Mouse (Mus musculus) embryo, embryonic 9.5 days (tissue): Measurements from ENCODE around the gene Imp3.
A peak's percentile ranks its signal among the peaks of the same experiment; 100 is the strongest.
"Not testable (repeated sequence)": the region's sequence is repeated elsewhere in the genome, so short reads cannot be mapped to it uniquely, and the experiment has no call there.

Experiments
- DNase-seq: peaks from one replicate; pipeline ENCODE4 v3.0.0-alpha.2; 2017; ENCODE audit errors: extremely low spot score

The Imp3 gene

DNA sequence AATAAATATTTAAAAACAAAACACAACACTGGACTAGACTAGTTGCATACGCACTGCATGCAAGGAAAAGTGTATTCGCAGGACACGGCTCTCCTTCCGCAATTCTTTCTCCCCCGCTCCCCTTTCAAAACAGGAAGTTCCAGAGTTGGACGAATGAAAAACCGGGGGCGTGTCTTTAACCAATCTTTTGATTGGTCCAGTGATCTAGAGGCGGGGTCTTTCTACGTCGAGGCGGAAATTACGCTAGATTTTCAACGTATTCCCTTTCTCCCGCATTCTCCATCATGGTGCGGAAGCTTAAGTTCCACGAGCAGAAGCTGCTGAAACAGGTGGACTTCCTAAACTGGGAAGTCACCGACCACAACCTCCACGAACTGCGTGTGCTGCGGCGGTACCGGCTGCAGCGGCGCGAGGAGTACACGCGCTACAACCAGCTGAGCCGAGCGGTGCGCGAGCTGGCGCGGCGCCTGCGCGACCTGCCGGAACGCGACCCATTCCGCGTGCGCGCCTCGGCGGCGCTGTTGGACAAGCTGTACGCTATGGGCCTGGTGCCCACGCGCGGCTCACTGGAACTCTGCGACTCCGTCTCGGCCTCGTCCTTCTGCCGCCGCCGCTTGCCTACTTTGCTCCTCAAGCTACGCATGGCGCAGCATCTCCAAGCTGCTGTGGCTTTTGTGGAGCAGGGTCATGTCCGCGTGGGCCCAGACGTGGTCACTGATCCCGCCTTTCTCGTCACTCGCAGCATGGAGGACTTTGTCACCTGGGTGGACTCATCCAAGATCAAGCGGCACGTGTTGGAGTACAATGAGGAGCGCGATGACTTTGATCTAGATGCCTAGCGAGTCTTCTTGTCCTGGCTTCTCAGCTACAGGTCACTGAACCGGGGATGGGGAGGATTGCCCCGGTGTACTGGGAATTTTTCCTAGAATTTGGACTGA lies at the start of gene Imp3:
Gene Imp3, plus strand, starts transcription at position 253 of the 938 bp plus-strand sequence.
- DNase-seq, result peak; percentile 90

DNA sequence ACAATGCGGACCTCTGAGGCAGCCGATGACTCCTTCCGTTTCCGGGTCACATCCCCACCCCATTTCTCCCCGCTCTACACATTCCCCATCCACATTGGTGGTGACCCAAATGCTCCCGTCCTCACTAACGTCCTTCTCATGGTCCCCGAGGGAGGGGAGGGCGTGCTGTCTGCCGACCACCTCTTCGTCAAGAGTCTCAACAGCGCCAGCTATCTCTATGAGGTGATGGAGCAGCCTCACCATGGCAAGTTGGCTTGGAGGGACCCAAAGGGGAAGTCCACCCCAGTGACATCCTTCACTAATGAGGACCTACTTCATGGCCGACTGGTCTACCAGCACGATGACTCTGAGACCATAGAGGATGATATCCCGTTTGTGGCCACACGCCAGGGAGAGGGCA lies 49.7 kb upstream of the Imp3 start:
- DNase-seq, result no peak

DNA sequence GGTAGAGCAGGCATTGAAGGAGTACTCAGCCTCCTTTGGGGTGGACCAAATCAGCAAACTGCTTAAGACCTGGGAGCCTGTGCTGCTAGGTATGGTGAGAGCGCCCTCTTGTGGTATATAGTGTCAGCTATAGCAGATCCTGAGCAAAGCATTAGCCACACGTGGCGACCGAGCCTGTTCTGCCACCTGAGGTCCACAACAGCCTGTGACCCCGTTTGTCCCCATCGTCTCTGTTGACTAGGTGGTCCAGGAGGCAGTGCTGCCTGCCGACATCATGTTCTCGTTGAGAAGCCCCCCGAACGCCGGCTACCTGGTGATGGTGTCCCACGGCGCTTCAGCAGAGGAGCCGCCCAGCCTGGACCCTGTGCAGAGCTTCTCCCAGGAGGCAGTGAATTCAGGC lies 47.5 kb upstream of the Imp3 start:
- DNase-seq, result peak; percentile 84

DNA sequence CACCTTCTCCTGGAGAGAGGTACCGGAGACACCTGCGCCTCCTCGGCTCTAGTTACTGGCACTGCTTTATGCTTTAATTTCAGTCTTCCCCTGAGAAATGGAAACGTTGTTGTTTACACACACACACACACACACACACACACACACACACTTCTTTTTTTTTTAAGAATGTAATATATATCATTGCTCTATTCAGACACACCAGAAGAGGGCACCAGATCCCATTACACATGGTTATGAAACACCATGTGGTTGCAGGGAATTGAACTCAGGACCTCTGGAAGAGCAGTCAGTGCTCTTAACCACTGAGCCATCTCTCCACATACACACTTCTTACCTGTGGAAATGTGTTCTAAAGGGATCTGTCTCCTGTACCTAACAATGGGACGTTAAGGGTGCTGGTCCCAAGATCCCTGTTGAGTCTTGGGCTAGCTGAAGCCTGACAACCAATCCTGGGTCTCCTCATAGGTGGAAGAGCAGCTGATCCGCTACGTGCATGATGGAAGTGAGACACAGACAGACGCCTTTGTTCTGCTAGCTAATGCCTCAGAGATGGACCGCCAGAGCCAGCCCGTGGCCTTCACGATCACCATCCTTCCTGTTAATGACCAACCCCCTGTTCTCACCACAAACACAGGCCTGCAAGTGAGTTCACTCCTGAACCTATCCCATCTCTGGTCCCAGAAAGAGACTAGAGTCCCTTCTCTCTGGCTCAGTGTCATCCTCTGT lies 46.6 kb upstream of the Imp3 start:
- DNase-seq, result no peak

DNA sequence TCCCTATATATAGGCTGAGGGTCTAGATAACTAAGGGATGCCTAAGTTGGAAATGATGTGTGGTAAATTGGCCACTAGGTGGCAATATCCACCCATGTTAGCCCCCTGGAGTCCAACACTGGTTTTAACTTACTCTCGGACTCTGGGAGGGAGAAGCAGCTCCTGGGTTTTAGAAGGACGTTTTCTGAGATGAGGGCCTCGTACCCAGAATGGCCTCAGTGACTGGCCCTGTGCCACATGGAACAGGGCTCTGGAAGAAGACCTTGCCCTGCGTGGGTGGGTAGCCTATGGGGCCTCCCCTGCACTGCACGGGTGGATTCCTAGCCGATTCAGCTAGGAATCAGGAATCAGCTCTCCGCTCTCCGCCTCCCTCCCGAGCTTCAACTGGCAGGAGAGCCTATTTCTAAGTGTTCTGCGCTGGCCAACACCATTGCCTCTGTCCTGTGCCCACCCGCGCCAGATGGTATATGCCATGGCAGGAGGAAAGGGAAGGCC lies 45.7 kb upstream of the Imp3 start:
- DNase-seq, result peak; percentile 82

- DNase-seq, result no peak
Observed at GRCm38 (mm10) chr9:56892111-56892510, 45.2 kb upstream of the Imp3 start.

- DNase-seq, result no peak
Observed at GRCm38 (mm10) chr9:56893313-56893712, 44.0 kb upstream of the Imp3 start.

DNA sequence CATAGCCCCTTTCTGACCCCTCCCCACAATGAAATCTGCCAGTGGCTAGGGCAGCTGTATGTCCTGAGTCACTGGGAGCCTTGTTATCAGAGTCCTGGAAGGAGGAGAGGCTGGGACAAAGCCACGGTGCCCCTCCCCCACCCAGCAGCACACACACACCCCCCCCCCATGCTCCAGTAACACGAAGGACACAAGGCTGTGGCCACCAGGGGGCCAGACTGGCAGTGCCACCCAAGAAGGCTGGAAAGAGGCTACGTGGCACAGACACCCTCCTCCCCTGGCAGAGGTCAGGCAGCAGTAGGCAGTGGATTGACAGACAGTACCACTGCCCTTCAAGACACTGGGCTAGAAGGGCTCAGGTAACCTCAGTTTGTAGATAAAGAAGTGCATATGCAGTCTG lies 43.3 kb upstream of the Imp3 start:
- DNase-seq, result no peak

DNA sequence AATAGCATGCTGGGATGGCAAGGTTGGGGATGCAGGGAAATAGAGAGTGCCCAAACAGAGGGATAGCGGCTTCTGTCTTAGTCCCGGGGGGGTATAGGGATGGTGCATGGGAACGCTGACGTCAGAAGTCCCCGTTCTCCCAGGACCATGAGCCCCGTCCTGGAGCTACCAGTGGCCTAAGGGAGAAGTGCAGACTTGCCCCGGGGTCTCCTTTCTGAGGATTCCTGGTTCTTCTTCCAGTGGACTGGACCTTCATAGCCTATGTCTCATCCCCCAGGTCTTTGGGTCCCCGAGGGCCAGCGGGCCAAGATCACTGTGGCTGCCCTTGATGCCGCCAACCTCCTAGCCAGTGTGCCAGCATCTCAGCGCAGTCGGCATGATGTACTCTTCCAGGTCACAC lies 40.5 kb upstream of the Imp3 start:
- no peak for DNase-seq

GRCm38 (mm10) chr9:56899409-56899808 lies 37.9 kb upstream of the Imp3 start:
- no peak for DNase-seq

DNA sequence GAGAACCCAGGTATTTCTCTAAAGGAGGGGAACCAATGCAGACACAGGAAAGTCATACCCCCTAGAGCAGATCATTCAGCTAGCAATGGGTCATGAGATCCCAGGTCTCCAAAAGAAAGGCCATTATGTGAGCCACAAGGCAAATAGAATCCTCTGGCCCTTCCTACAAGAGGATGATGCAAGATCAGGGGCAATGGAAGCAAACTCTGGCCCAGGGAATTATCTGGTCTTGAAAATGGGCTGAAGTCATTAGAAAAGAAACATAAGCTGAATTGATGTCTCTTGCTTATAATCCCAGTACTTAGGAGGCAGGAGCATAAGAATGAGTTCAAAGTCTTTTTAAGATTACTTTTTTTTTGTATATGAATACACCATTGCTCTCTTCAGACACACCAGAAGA lies 37.2 kb upstream of the Imp3 start:
- DNase-seq, result no peak

GRCm38 (mm10) chr9:56900571-56900970 lies 36.7 kb upstream of the Imp3 start:
- no peak for DNase-seq

GRCm38 (mm10) chr9:56901187-56901586 lies 36.1 kb upstream of the Imp3 start:
- no peak for DNase-seq

DNA sequence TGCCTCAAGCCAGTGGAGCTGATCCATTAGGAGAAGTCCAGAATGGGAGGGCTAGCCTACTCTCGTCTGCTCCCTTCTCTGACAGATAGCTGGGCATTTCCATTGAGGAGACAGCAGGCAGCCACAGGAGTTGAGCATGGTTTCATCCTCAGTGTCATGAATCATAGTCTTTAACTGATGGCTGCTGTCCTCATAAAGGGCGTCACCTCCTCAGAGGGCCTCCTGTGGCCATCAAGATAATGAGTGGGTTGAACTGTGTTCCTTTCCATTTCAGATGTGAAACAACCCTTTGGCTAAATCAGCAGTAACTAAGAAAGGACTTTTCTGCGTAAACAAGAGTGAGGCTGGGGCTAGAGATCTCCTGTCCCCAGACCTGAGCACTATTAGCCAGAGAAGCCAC lies 33.6 kb upstream of the Imp3 start:
- DNase-seq, result no peak

GRCm38 (mm10) chr9:56907549-56907948 lies 29.7 kb upstream of the Imp3 start:
- no peak for DNase-seq

DNA sequence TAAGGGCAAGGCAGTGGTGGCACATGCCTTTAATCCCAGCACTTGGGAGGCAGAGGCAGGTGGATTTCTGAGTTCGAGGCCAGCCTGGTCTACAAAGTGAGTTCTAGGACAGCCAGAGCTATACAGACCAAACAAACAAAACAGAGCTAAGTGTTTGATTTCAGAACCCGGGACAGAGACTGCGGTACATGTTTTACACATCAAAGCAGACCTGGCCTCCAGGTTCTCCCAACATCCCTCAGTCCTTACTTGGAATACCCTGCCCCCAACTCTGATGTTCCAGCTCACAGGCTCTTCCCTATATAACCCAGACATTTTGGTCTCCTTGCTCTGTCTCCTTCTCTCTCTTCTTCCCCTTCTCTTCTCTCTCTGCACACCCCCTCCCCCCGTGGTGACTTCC lies 27.3 kb upstream of the Imp3 start:
- not testable (repeated sequence) for DNase-seq

DNA sequence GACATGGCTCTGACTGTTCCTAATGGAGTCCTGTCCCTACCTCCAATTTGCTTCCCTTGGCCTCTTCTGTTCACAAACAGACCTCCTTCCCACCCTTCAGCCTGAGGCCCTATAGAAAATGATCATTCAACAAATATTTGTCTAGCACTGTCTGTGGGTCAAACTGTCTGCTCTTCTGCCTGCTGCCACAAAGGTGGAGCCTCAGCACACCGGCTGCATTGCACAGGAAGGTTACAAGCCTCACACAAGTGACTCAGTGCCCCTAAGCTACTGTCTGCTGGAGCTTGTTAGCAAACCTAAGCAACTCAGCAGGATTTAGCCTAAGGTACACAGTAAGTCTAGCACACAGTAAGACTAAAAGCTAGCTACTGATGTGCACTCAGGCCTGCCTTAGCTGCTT lies 26.3 kb upstream of the Imp3 start:
- DNase-seq, result no peak

DNA sequence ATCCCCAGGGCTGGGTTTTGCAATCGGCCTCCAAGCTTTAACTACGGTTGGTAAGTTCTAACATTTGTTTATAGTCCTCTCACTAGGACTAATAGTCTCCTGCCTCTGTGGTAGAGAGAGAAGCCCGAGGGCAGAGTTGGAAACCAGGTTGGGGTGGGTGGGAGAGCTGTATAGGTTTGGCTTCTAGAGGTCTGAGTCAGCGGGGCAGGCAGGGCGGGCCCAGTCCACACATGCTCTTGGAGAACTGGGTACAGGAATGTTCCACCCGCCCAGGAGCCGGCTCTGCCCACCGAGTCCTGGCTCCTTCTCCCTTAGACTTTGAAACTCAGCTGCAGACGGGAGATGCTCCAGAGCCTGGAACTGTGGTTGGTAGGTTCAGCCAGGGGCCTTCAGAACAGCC lies 23.3 kb upstream of the Imp3 start:
- no peak for DNase-seq

- no peak for DNase-seq
Observed at GRCm38 (mm10) chr9:56915116-56915515, 22.2 kb upstream of the Imp3 start.

GRCm38 (mm10) chr9:56915695-56916410 lies 21.4 kb upstream of the Imp3 start:
- DNase-seq, result no peak

- DNase-seq, result no peak
Observed at GRCm38 (mm10) chr9:56917131-56917530, 20.1 kb upstream of the Imp3 start.

DNA sequence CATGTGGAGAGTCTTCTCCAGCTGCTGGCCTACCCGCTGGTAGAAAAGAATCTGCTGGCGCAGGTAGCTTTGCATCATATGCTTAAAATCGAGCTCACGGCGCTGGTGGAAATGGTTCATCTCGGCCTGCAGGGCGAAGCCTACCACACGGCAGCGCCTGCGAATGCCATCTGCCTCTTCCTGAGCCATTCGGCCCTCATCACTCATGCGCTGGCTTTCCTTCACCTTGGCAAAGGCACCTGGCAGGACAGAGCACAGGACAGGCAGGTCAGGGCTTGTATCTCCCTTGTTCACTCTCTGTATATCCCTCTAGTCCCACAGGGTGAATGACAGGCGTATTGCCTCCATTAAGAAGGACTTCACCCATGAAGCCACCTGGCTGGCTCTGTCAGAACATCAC lies 18.8 kb upstream of the Imp3 start:
- DNase-seq, result no peak
